Mouse (Mus musculus): ENCODE results near the gene Scnn1g.

DNA sequence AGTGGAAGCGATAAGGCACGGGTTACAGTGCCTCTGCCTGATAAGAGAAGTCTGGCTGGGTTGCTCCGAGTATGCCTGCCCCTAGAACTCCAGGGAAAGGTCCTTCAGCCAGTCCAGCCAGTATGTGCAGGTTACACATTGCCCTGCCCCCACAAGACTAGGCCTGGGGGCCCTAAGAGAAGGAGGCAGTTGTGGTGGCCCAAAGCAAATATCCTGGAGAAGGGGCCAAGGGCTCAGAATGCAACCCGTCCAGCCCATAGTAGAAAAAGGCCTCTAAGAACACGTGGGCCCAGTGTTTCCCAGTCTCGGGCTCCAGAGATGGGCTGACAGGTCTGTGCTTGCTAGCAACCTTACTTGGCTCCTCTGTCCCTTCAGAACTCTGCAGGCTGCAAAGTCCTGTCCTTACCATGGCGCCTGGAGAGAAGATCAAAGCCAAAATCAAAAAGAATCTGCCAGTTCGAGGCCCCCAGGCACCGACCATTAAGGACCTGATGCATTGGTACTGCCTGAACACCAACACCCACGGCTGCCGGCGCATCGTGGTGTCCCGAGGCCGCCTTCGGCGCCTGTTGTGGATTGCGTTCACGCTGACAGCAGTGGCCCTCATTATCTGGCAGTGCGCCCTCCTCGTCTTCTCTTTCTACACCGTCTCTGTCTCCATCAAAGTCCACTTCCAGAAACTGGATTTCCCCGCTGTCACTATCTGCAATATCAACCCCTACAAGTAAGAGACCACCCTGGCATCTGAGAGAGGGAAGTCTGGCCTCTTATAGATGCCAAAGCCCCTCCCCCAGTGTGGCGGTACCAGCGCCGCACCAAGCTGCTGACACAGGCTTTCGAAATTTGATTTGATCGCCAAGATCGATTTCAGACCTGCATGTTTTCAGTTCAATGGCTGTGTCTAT, 3.5 kb downstream of the Scnn1g start:
- no peak for TF ChIP-seq CTCF (IDR thresholded peaks at IDR 0.05; ENCODE audit: low read depth, low read length)
- no peak for TF ChIP-seq GATA1 (IDR thresholded peaks at IDR 0.05; ENCODE audit: borderline replicate concordance, low read length)
- no peak for TF ChIP-seq TAL1 (conservative IDR thresholded peaks at IDR 0.05; ENCODE audit: low read depth, low read length)
